Mouse (Mus musculus): ENCODE measurements around the gene March9.

The March9 gene

DNA sequence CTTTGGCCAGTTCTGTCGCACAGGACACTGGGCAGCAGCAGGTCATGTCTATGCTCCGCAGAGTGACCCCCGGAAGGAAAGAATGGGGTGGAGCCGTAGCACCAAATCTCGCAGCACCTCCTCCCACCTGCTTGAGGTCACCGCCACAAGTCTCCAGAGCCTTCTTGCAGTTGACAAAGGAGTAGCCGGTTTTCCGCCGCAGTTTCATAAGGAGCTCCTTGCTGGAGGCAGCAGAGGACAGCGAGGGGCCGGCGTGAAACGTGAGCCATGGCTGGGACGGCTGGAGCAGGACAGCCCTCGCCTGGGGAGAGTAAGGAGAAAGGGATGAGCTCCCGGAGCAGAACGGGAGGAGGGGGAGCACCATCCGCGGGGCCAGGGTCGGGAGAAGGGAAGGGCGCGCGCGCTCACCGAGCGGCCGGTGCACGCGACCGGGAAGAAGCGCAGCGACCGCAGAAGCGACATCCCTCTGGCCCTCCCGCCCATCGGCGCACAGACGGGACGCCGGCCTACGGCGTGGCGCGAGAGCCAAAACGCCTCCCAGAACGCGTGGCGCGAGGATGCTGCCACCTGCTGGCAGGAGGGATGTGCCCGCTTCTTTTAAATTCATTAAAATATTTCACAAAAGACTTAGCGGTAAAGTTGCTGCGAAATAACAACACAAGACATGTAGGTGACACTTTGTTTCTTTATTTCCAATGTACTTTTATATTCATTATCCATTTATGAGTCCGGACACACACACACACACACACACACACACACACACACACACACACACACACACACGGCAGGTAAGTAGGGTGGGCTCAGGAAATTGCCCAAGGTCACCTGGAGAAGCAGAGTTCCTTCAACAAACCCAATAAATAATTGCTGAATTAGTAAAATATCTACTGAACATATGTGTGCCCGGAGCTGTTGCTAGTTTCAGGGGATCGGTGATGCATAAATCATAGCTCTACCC lies 29.4 kb downstream of the March9 start, which contains the start of gene Tsfm:
TSS of gene Tsfm (minus strand) at position 505 of the 961 bp plus-strand sequence.
- DNase-seq: peak; percentile 93

- no peak for DNase-seq
Observed at GRCm38 (mm10) chr10:127018422-127018821, 41.6 kb downstream of the March9 start.

GRCm38 (mm10) chr10:127017071-127017470 lies 42.9 kb downstream of the March9 start:
- no peak for DNase-seq

- peak; percentile 60 for DNase-seq
Observed at GRCm38 (mm10) chr10:127016488-127016887, 43.5 kb downstream of the March9 start.
